Comparison of ENCODE assay signal across 18 mouse cellular contexts in the genomic region with DNA sequence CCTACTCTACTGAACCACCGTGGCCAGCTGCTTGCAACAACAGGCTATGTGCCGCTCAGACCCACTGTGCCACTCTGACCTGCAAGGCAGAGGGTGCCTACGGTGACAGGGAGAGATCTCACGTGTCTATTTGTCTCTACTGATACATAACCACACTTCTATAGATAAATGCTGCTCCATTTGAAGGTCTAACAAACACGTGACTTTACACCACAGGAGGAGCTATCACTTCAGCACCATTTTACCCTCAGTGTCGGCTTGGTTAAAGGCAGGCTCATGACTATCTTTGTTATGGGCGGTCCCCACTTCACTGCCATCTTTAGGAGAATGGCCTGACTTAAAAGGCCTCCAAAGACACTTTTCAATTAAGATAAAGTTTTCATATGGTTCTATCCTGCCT. TPM values are rescaled to one million over a fixed set of nuclear protein-coding genes. Genes with fewer than 3 reads are reported as not detected.
DNase-seq lines count a peak whose midpoint lies in the region; ATAC-seq and TF ChIP-seq lines count a peak whose summit lies in the region.
"Had no signal": no experiment of that assay in that cellular context is flagged by ENCODE, and none has a peak within 500 bp of the region (broad histone marks: within the 10 kb centered on the region; RNA-seq: fewer than 3 reads in every experiment).

No protein-coding gene starts in this region.

- no peak for TF ChIP-seq POLR2A in CH12.LX (IDR thresholded peaks at IDR 0.05; ENCODE audit: low read depth, low read length)
- no peak for TF ChIP-seq POLR2A in cerebellum, adult 2 months (IDR thresholded peaks at IDR 0.05; ENCODE audit: borderline replicate concordance, insufficient read depth, low read length)

- peak; percentile 39; the same call in 1 of the 2 replicates for ATAC-seq in heart, postnatal 0 days (ENCODE audit: insufficient read depth, low read depth)
- ATAC-seq in liver, embryonic 12.5 days: peak; percentile 65

- H3K9me3 ChIP-seq in heart, postnatal 0 days (replicated peaks; ENCODE audit: control insufficient read depth, low read length): no peaks in the 10 kb centered on the region
- no peaks in the 10 kb centered on the region for H3K9me3 ChIP-seq in CH12.LX (replicated peaks; ENCODE audit: low read length)
- no peaks in the 10 kb centered on the region for H3K9me3 ChIP-seq in liver, embryonic 12.5 days (replicated peaks)
- H3K9me3 ChIP-seq: forebrain, embryonic 10.5 days; hindbrain, embryonic 13.5 days; limb, embryonic 12.5 days; midbrain, embryonic 12.5 days; stomach, embryonic 15.5 days had no signal

- H3K4me2 ChIP-seq in heart, postnatal 0 days (ENCODE audit: low read depth, low read length): no peak overlapping the region
- no peak overlapping the region for H3K4me2 ChIP-seq in CH12.LX (ENCODE audit: insufficient read depth, low read depth, poor library complexity, severe bottlenecking)
- H3K4me2 ChIP-seq in liver, embryonic 12.5 days: peak overlapping the region; percentile 24; the same call in 1 of the 2 replicates
- H3K4me2 ChIP-seq: hindbrain, embryonic 13.5 days; limb, embryonic 12.5 days; midbrain, embryonic 12.5 days; stomach, embryonic 15.5 days had no signal

- peak; percentile 40 for DNase-seq in heart, postnatal 0 days (ENCODE audit: low spot score)
- DNase-seq in heart, adult 8-10 months (ENCODE audit: low spot score): no peak
- DNase-seq in CH12.LX (ENCODE audit: extremely low read depth) (no peak), MN1 (ENCODE audit: low spot score) (no peak)
- peak; percentile 72 for DNase-seq in c-Kit-positive CD71-positive TER-119-negative erythroid progenitor cells, embryonic 14.5 days (ENCODE audit: low read depth)
- DNase-seq in cerebellum, adult 2 months: no peak
- no peak for DNase-seq in testis, postnatal 10 days (ENCODE audit: low spot score)
- DNase-seq: adrenal gland, postnatal 36 days; cerebellum, postnatal 10 days; gastrocnemius, postnatal 36 days had no signal

- no peak overlapping the region for H3K27ac ChIP-seq in heart, postnatal 0 days (ENCODE audit: low read depth)
- no peak overlapping the region for H3K27ac ChIP-seq in CH12.LX (ENCODE audit: insufficient read depth, low read depth)
- H3K27ac ChIP-seq in liver, embryonic 12.5 days: no peak overlapping the region
- no peak overlapping the region for H3K27ac ChIP-seq in cerebellum, adult 2 months (ENCODE audit: insufficient read depth, low read length)
- H3K27ac ChIP-seq: forebrain, embryonic 10.5 days; hindbrain, embryonic 13.5 days; limb, embryonic 12.5 days; midbrain, embryonic 12.5 days; stomach, embryonic 15.5 days had no signal

- no peaks in the 10 kb centered on the region for H3K36me3 ChIP-seq in heart, postnatal 0 days (replicated peaks; ENCODE audit: control insufficient read depth, insufficient read depth, low read length)
- no peaks in the 10 kb centered on the region for H3K36me3 ChIP-seq in CH12.LX (replicated peaks in 1 of 2; ENCODE audit: control insufficient read depth in 1 of 2, insufficient read depth in 1 of 2, low read length in 1 of 2)
- H3K36me3 ChIP-seq in liver, embryonic 12.5 days: no peaks in the 10 kb centered on the region
- H3K36me3 ChIP-seq: forebrain, embryonic 10.5 days; hindbrain, embryonic 13.5 days; limb, embryonic 12.5 days; midbrain, embryonic 12.5 days; stomach, embryonic 15.5 days had no signal

- no peak overlapping the region for H3K9ac ChIP-seq in heart, postnatal 0 days (replicated peaks; ENCODE audit: low read depth, low read length)
- no peak overlapping the region for H3K9ac ChIP-seq in CH12.LX (ENCODE audit: insufficient read depth, low read depth)
- H3K9ac ChIP-seq in liver, embryonic 12.5 days: no peak overlapping the region
- H3K9ac ChIP-seq: hindbrain, embryonic 13.5 days; limb, embryonic 12.5 days; midbrain, embryonic 12.5 days; stomach, embryonic 15.5 days had no signal

- WGBS in heart, postnatal 0 days: 12% methylated on average over 7 of the region's 7 CpGs
- WGBS in liver, embryonic 12.5 days (ENCODE audit: insufficient replicate concordance): 7% methylated on average over 7 of the region's 7 CpGs
- 50% methylated on average over 7 of the region's 7 CpGs for WGBS in cerebellum, adult 2 months

- no peaks in the 10 kb centered on the region for H3K79me2 ChIP-seq in CH12.LX (replicated peaks; ENCODE audit: control insufficient read depth, extremely low read depth, insufficient read depth, poor library complexity, severe bottlenecking)

- dilution Hi-C loops in CH12.LX (cut with MboI; ENCODE audit: extremely low pct_ligation_motif_present, extremely low pct_unique_long_range_greater_than_20kb, low sequenced_read_pairs): no loop called here

- in situ Hi-C loops in CH12.LX (cut with MboI; ENCODE audit: low pct_ligation_motif_present, low pct_unique_long_range_greater_than_20kb, low sequenced_read_pairs): no loop called here

- no peak for TF ChIP-seq CTCF in heart, postnatal 0 days (IDR thresholded peaks at IDR 0.05; ENCODE audit: low read depth)
- no peak for TF ChIP-seq CTCF in CH12.LX (conservative IDR thresholded peaks at IDR 0.05 in 1 of 2, IDR thresholded peaks at IDR 0.05 in 1 of 2; ENCODE audit: low read depth in 2 of 2, low read length in 2 of 2)
- no peak for TF ChIP-seq CTCF in cerebellum, adult 2 months (IDR thresholded peaks at IDR 0.05; ENCODE audit: borderline replicate concordance, insufficient read depth, low read depth, low read length)

- H3K4me3 ChIP-seq in heart, postnatal 0 days (ENCODE audit: low read depth, low read length): no peak overlapping the region
- H3K4me3 ChIP-seq in CH12.LX (replicated peaks in 1 of 3; ENCODE audit: low read depth in 2 of 3, low read length in 2 of 3, poor library complexity in 1 of 3): no peak overlapping the region
- H3K4me3 ChIP-seq in liver, embryonic 12.5 days: no peak overlapping the region
- H3K4me3 ChIP-seq in cerebellum, adult 2 months (replicated peaks; ENCODE audit: insufficient read depth, low read depth, low read length): no peak overlapping the region
- H3K4me3 ChIP-seq: forebrain, embryonic 10.5 days; hindbrain, embryonic 13.5 days; limb, embryonic 12.5 days; midbrain, embryonic 12.5 days; stomach, embryonic 15.5 days had no signal

- peaks cover 6% of the 10 kb centered on the region for H3K4me1 ChIP-seq in heart, postnatal 0 days (ENCODE audit: control insufficient read depth, insufficient read depth)
- peaks cover 2 to 4% of the 10 kb centered on the region in 2 experiments; a peak in 3 of 4 replicates for H3K4me1 ChIP-seq in CH12.LX (ENCODE audit: control insufficient read depth in 1 of 2, insufficient read depth in 2 of 2)
- peaks cover 34% of the 10 kb centered on the region for H3K4me1 ChIP-seq in liver, embryonic 12.5 days
- H3K4me1 ChIP-seq in cerebellum, adult 2 months (ENCODE audit: control insufficient read depth, insufficient read depth, low read length): no peaks in the 10 kb centered on the region; the same call in 1 of the 2 replicates
- H3K4me1 ChIP-seq: hindbrain, embryonic 13.5 days; limb, embryonic 12.5 days; midbrain, embryonic 12.5 days; stomach, embryonic 15.5 days had no signal

- no peaks in the 10 kb centered on the region; the same call in 1 of the 2 replicates for H3K27me3 ChIP-seq in heart, postnatal 0 days (ENCODE audit: control insufficient read depth, insufficient read depth, low read length)
- no peaks in the 10 kb centered on the region for H3K27me3 ChIP-seq in CH12.LX (replicated peaks)
- 0 out of 2 replicates have a peak, but pooled peaks cover 4% of the 10 kb centered on the region for H3K27me3 ChIP-seq in liver, embryonic 12.5 days (replicated peaks)
- H3K27me3 ChIP-seq in cerebellum, adult 2 months (ENCODE audit: control insufficient read depth, insufficient read depth, low read length): no peaks in the 10 kb centered on the region
- H3K27me3 ChIP-seq: hindbrain, embryonic 13.5 days; limb, embryonic 12.5 days had no signal

- no peak for TF ChIP-seq RAD21 in CH12.LX (IDR thresholded peaks at IDR 0.05; ENCODE audit: low read depth, low read length)

- no peak for TF ChIP-seq EP300 in heart, postnatal 0 days (IDR thresholded peaks at IDR 0.05; ENCODE audit: low read depth)
- TF ChIP-seq EP300 in CH12.LX (IDR thresholded peaks at IDR 0.05; ENCODE audit: low read length): no peak

RNA-seq across cellular contexts. Expression of a gene that starts 7.0 kb away (rescaled TPM):
- 26.6 and 30.4 TPM in 2 replicates for total RNA-seq in heart, postnatal 0 days (2014; rRNA removed; ENCODE audit: low replicate concordance)
- 19.9 and 20.8 TPM in 2 replicates for polyA plus RNA-seq in heart, postnatal 0 days (2015; fragmentation: Nextera tagmentation; extraction: Ambion mirVana)
- 10 to 100 TPM; 12.3 to 17.9 (median 14.4) TPM for total RNA-seq in heart, adult 8-10 months (2022)
- total RNA-seq in CH12.LX (2012; rRNA removed) (16.4 and 17.4 TPM in 2 replicates), CH12.LX (2014; rRNA removed) (18.9 and 21.9 TPM in 2 replicates)
- 14.3 and 18.1 TPM in 2 replicates for polyA plus RNA-seq in CH12.LX (2012; ENCODE audit: insufficient read length, low read depth)
- 63.8 and 64.2 TPM in 2 replicates for polyA plus RNA-seq in liver, embryonic 12.5 days (2016; fragmentation: Nextera tagmentation; extraction: Ambion mirVana)
- polyA plus RNA-seq in cerebellum, adult 2 months (2012; rRNA removed): 23.3 and 27.8 TPM in 2 replicates

RNA-seq across cellular contexts. Expression of a gene that starts 11.3 kb away (rescaled TPM):
- total RNA-seq in heart, postnatal 0 days (2014; rRNA removed; ENCODE audit: low replicate concordance): not detected in 2 replicates
- polyA plus RNA-seq in heart, postnatal 0 days (2015; fragmentation: Nextera tagmentation; extraction: Ambion mirVana): not detected in 2 replicates
- not detected for total RNA-seq in heart, adult 8-10 months (2022)
- not detected in 2 replicates for total RNA-seq in CH12.LX (2012; rRNA removed)
- not detected in 2 replicates for total RNA-seq in CH12.LX (2014; rRNA removed)
- not detected in 2 replicates for polyA plus RNA-seq in CH12.LX (2012; ENCODE audit: insufficient read length, low read depth)
- polyA plus RNA-seq in liver, embryonic 12.5 days (2016; fragmentation: Nextera tagmentation; extraction: Ambion mirVana): not detected in 2 replicates
- polyA plus RNA-seq in cerebellum, adult 2 months (2012; rRNA removed): not detected in 2 replicates
- total RNA-seq: adrenal gland, postnatal 36 days; gastrocnemius, postnatal 36 days had no signal
- polyA plus RNA-seq: forebrain, embryonic 10.5 days; hindbrain, embryonic 13.5 days; large intestine, adult 2 months; limb, embryonic 12.5 days; midbrain, embryonic 12.5 days; neural tube, embryonic 14.5 days; stomach, embryonic 15.5 days had no signal

RNA-seq across cellular contexts. Expression of a gene that starts 27.5 kb away (rescaled TPM):
- total RNA-seq in heart, postnatal 0 days (2014; rRNA removed; ENCODE audit: low replicate concordance): not detected in 2 replicates
- not detected in 2 replicates for polyA plus RNA-seq in heart, postnatal 0 days (2015; fragmentation: Nextera tagmentation; extraction: Ambion mirVana)
- not detected for total RNA-seq in heart, adult 8-10 months (2022)
- total RNA-seq in CH12.LX (2012; rRNA removed): not detected in 2 replicates
- total RNA-seq in CH12.LX (2014; rRNA removed): not detected in 2 replicates
- polyA plus RNA-seq in CH12.LX (2012; ENCODE audit: insufficient read length, low read depth): 0.19 TPM in 1 of 2 replicates, not detected in the other
- 0.05 TPM in 1 of 2 replicates, not detected in the other for polyA plus RNA-seq in liver, embryonic 12.5 days (2016; fragmentation: Nextera tagmentation; extraction: Ambion mirVana)
- polyA plus RNA-seq in cerebellum, adult 2 months (2012; rRNA removed): 0.03 and 0.25 TPM in 2 replicates
- total RNA-seq: adrenal gland, postnatal 36 days; gastrocnemius, postnatal 36 days had no signal
- polyA plus RNA-seq: hindbrain, embryonic 13.5 days; large intestine, adult 2 months; limb, embryonic 12.5 days; stomach, embryonic 15.5 days had no signal

RNA-seq across cellular contexts. Expression of a gene that starts 29.5 kb away (rescaled TPM):
- total RNA-seq in heart, postnatal 0 days (2014; rRNA removed; ENCODE audit: low replicate concordance): not detected in 2 replicates
- not detected in 2 replicates for polyA plus RNA-seq in heart, postnatal 0 days (2015; fragmentation: Nextera tagmentation; extraction: Ambion mirVana)
- total RNA-seq in heart, adult 8-10 months (2022): not detected
- 0.13 and 0.30 TPM in 2 replicates for total RNA-seq in CH12.LX (2012; rRNA removed)
- 0.09 and 0.18 TPM in 2 replicates for total RNA-seq in CH12.LX (2014; rRNA removed)
- polyA plus RNA-seq in CH12.LX (2012; ENCODE audit: insufficient read length, low read depth): 0.05 and 0.27 TPM in 2 replicates
- not detected in 2 replicates for polyA plus RNA-seq in liver, embryonic 12.5 days (2016; fragmentation: Nextera tagmentation; extraction: Ambion mirVana)
- not detected in 2 replicates for polyA plus RNA-seq in cerebellum, adult 2 months (2012; rRNA removed)
- total RNA-seq: adrenal gland, postnatal 36 days; gastrocnemius, postnatal 36 days had no signal
- polyA plus RNA-seq: hindbrain, embryonic 13.5 days; large intestine, adult 2 months; limb, embryonic 12.5 days; midbrain, embryonic 12.5 days; neural tube, embryonic 14.5 days; stomach, embryonic 15.5 days had no signal

RNA-seq across cellular contexts. Expression of a gene that starts 48.9 kb away (rescaled TPM):
- not detected in 2 replicates for total RNA-seq in heart, postnatal 0 days (2014; rRNA removed; ENCODE audit: low replicate concordance)
- polyA plus RNA-seq in heart, postnatal 0 days (2015; fragmentation: Nextera tagmentation; extraction: Ambion mirVana): not detected in 2 replicates
- total RNA-seq in heart, adult 8-10 months (2022): not detected
- total RNA-seq in CH12.LX (2012; rRNA removed): not detected in 2 replicates
- not detected in 2 replicates for total RNA-seq in CH12.LX (2014; rRNA removed)
- not detected in 2 replicates for polyA plus RNA-seq in CH12.LX (2012; ENCODE audit: insufficient read length, low read depth)
- not detected in 2 replicates for polyA plus RNA-seq in liver, embryonic 12.5 days (2016; fragmentation: Nextera tagmentation; extraction: Ambion mirVana)
- polyA plus RNA-seq in cerebellum, adult 2 months (2012; rRNA removed): 0.03 TPM in 2 replicates
- total RNA-seq: adrenal gland, postnatal 36 days; gastrocnemius, postnatal 36 days had no signal
- polyA plus RNA-seq: forebrain, embryonic 10.5 days; hindbrain, embryonic 13.5 days; large intestine, adult 2 months; limb, embryonic 12.5 days; midbrain, embryonic 12.5 days; neural tube, embryonic 14.5 days; stomach, embryonic 15.5 days had no signal

Comparison
In these comparisons a context has a peak if more than half of its experiments do, and no peak if none do; other contexts are left out.
1. DNase-seq: peak in heart, postnatal 0 days (single experiment) and c-Kit-positive CD71-positive TER-119-negative erythroid progenitor cells, embryonic 14.5 days (single experiment); none in heart, adult 8-10 months (single experiment), CH12.LX (single experiment), cerebellum, adult 2 months (0 of 2), testis, postnatal 10 days (single experiment) and MN1 (single experiment).